Comparison of ENCODE assay signal across 30 mouse cellular contexts in genomic region chr4:129371391-129371790, GRCm38 (mm10). TPM values are rescaled to one million over a fixed set of nuclear protein-coding genes. Genes with fewer than 3 reads are reported as not detected.
DNase-seq lines count a peak whose midpoint lies in the region; ATAC-seq and TF ChIP-seq lines count a peak whose summit lies in the region.
"Had no signal": no experiment of that assay in that cellular context is flagged by ENCODE, and none has a peak within 500 bp of the region (broad histone marks: within the 10 kb centered on the region; RNA-seq: fewer than 3 reads in every experiment).

No protein-coding gene starts in this region.

- H3K4me3 ChIP-seq in intestine, postnatal 0 days (ENCODE audit: low read depth, low read length): no peak overlapping the region
- no peak overlapping the region for H3K4me3 ChIP-seq in intestine, embryonic 16.5 days (ENCODE audit: low read length)
- H3K4me3 ChIP-seq in liver, embryonic 14.5 days (ENCODE audit: insufficient read depth in 1 of 2, low read depth in 2 of 2, low read length in 2 of 2): no peak overlapping the region
- no peak overlapping the region for H3K4me3 ChIP-seq in liver, embryonic 12.5 days
- H3K4me3 ChIP-seq in E14TG2a.4 (replicated peaks; ENCODE audit: low read length): no peak overlapping the region
- H3K4me3 ChIP-seq in MEL (ENCODE audit: control insufficient read depth in 1 of 2, insufficient read depth in 1 of 2, low read depth in 2 of 2, low read length in 2 of 2): no peak overlapping the region
- H3K4me3 ChIP-seq: embryonic facial prominence, embryonic 15.5 days; forebrain, embryonic 13.5 days; heart, embryonic 10.5 days; heart, embryonic 15.5 days; hindbrain, embryonic 13.5 days; left cerebral cortex, adult 2 months; lung, embryonic 15.5 days; midbrain, embryonic 13.5 days; neural tube, embryonic 13.5 days had no signal

- H3K4me1 ChIP-seq in intestine, postnatal 0 days (replicated peaks; ENCODE audit: control insufficient read depth, insufficient read depth, low read length): 0 out of 2 replicates have a peak, but pooled peaks cover 5% of the 10 kb centered on the region
- H3K4me1 ChIP-seq in intestine, embryonic 16.5 days (ENCODE audit: control insufficient read depth, insufficient read depth, low read length): peaks cover 10% of the 10 kb centered on the region
- peaks cover 6 to 12% of the 10 kb centered on the region in 2 experiments for H3K4me1 ChIP-seq in liver, embryonic 14.5 days (replicated peaks; ENCODE audit: control insufficient read depth in 2 of 2, insufficient read depth in 2 of 2, low read length in 1 of 2)
- H3K4me1 ChIP-seq in liver, embryonic 12.5 days: peaks cover 40% of the 10 kb centered on the region
- H3K4me1 ChIP-seq in E14TG2a.4 (replicated peaks; ENCODE audit: low read depth, low read length): peaks cover 39% of the 10 kb centered on the region
- H3K4me1 ChIP-seq in MEL (ENCODE audit: control insufficient read depth in 1 of 2, insufficient read depth in 2 of 2, low read length in 2 of 2): peaks cover 0 to 7% of the 10 kb centered on the region in 2 experiments; a peak in 2 of 4 replicates
- H3K4me1 ChIP-seq: heart, embryonic 10.5 days had no signal

- intact Hi-C loops in left cerebral cortex, postnatal 10 days (cut with DNase I): no loop called here

- 0 out of 2 replicates have a peak, but pooled peaks cover 5% of the 10 kb centered on the region for H3K36me3 ChIP-seq in intestine, postnatal 0 days (ENCODE audit: control insufficient read depth, insufficient read depth)
- peaks cover 5% of the 10 kb centered on the region; the same call in 1 of the 2 replicates for H3K36me3 ChIP-seq in intestine, embryonic 16.5 days (ENCODE audit: control insufficient read depth, insufficient read depth, low read length)
- no peaks in the 10 kb centered on the region for H3K36me3 ChIP-seq in liver, embryonic 14.5 days (replicated peaks; ENCODE audit: control insufficient read depth, insufficient read depth, low read depth)
- H3K36me3 ChIP-seq in liver, embryonic 12.5 days: no peaks in the 10 kb centered on the region
- peaks cover 33% of the 10 kb centered on the region for H3K36me3 ChIP-seq in E14TG2a.4 (ENCODE audit: insufficient read depth, low read length)
- peaks cover 0 to 3% of the 10 kb centered on the region in 2 experiments; a peak in 2 of 4 replicates for H3K36me3 ChIP-seq in MEL (ENCODE audit: control insufficient read depth in 1 of 2, insufficient read depth in 2 of 2, low read length in 2 of 2)
- H3K36me3 ChIP-seq: heart, embryonic 10.5 days; heart, embryonic 15.5 days had no signal

- TF ChIP-seq EP300 in liver, embryonic 14.5 days (IDR thresholded peaks at IDR 0.05; ENCODE audit: low read depth): no peak
- no peak for TF ChIP-seq EP300 in MEL (IDR thresholded peaks at IDR 0.05; ENCODE audit: low read depth in 1 of 2, low read length in 2 of 2)

- no peaks in the 10 kb centered on the region for H3K9me3 ChIP-seq in intestine, postnatal 0 days (ENCODE audit: control insufficient read depth)
- no peaks in the 10 kb centered on the region for H3K9me3 ChIP-seq in intestine, embryonic 16.5 days (ENCODE audit: control insufficient read depth, low read length)
- H3K9me3 ChIP-seq in liver, embryonic 14.5 days (ENCODE audit: control insufficient read depth, low read length): no peaks in the 10 kb centered on the region
- H3K9me3 ChIP-seq in liver, embryonic 12.5 days (replicated peaks): no peaks in the 10 kb centered on the region
- H3K9me3 ChIP-seq in E14TG2a.4 (ENCODE audit: low read length) (no peaks in the 10 kb centered on the region), MEL (replicated peaks; ENCODE audit: insufficient read depth, low read length) (no peaks in the 10 kb centered on the region)
- H3K9me3 ChIP-seq: embryonic facial prominence, embryonic 15.5 days; forebrain, embryonic 13.5 days; heart, embryonic 10.5 days; heart, embryonic 15.5 days; hindbrain, embryonic 13.5 days; lung, embryonic 15.5 days; midbrain, embryonic 13.5 days; neural tube, embryonic 13.5 days had no signal

- no peaks in the 10 kb centered on the region for H3K79me2 ChIP-seq in MEL (ENCODE audit: control insufficient read depth, insufficient read depth, low read length, poor library complexity)

- peak; percentile 37; the same call in 1 of the 2 replicates for TF ChIP-seq CTCF in intestine, postnatal 0 days (IDR thresholded peaks at IDR 0.05; ENCODE audit: low read depth)
- peak; percentile 24; the same call in 1 of the 2 replicates for TF ChIP-seq CTCF in liver, embryonic 14.5 days (IDR thresholded peaks at IDR 0.05; ENCODE audit: low read depth)
- TF ChIP-seq CTCF in E14TG2a.4 (conservative IDR thresholded peaks at IDR 0.05; ENCODE audit: low read length) (peak; percentile 40), MEL (IDR thresholded peaks at IDR 0.05 in 2 of 3, conservative IDR thresholded peaks at IDR 0.05 in 1 of 3; ENCODE audit: control insufficient read depth in 1 of 3, insufficient read depth in 1 of 3, low read depth in 2 of 3, low read length in 3 of 3, poor library complexity in 1 of 3, severe bottlenecking in 1 of 3) (peak in 2 of 3 experiments; percentile 19 to 23; a peak in 2 of 6 replicates)

- TF ChIP-seq POLR2A in MEL (IDR thresholded peaks at IDR 0.05; ENCODE audit: control insufficient read depth in 1 of 2, insufficient read depth in 1 of 2, low read depth in 1 of 2, low read length in 2 of 2, poor library complexity in 1 of 2): no peak

- H3K27ac ChIP-seq in intestine, postnatal 0 days (ENCODE audit: low read depth, low read length): no peak overlapping the region
- H3K27ac ChIP-seq in intestine, embryonic 16.5 days (ENCODE audit: low read length): no peak overlapping the region
- H3K27ac ChIP-seq in liver, embryonic 14.5 days: no peak overlapping the region
- H3K27ac ChIP-seq in liver, embryonic 12.5 days: no peak overlapping the region
- H3K27ac ChIP-seq in MEL (ENCODE audit: control insufficient read depth, low read depth, low read length): no peak overlapping the region
- H3K27ac ChIP-seq: embryonic facial prominence, embryonic 15.5 days; forebrain, embryonic 13.5 days; heart, embryonic 10.5 days; heart, embryonic 15.5 days; hindbrain, embryonic 13.5 days; left cerebral cortex, adult 2 months; lung, embryonic 15.5 days; macrophage; midbrain, embryonic 13.5 days; neural tube, embryonic 13.5 days had no signal

- ATAC-seq in intestine, postnatal 0 days: no peak
- no peak for ATAC-seq in intestine, embryonic 16.5 days
- no peak for ATAC-seq in liver, embryonic 14.5 days (ENCODE audit: insufficient read depth)
- no peak for ATAC-seq in liver, embryonic 12.5 days
- ATAC-seq: activated CD4-positive, CD25-positive, alpha-beta regulatory T cell, adult 4 months; CD4-positive, CD25-positive, alpha-beta regulatory T cell, adult 4 months; forebrain, embryonic 13.5 days; midbrain, embryonic 13.5 days had no signal

- no peak overlapping the region for H3K9ac ChIP-seq in intestine, postnatal 0 days (ENCODE audit: low read depth, low read length)
- H3K9ac ChIP-seq in intestine, embryonic 16.5 days (ENCODE audit: low read depth, low read length): no peak overlapping the region
- no peak overlapping the region for H3K9ac ChIP-seq in liver, embryonic 14.5 days (replicated peaks)
- no peak overlapping the region for H3K9ac ChIP-seq in liver, embryonic 12.5 days
- H3K9ac ChIP-seq in MEL (ENCODE audit: control insufficient read depth, low read depth, low read length, poor library complexity, severe bottlenecking): no peak overlapping the region
- H3K9ac ChIP-seq: embryonic facial prominence, embryonic 15.5 days; forebrain, embryonic 13.5 days; heart, embryonic 15.5 days; hindbrain, embryonic 13.5 days; lung, embryonic 15.5 days; midbrain, embryonic 13.5 days; neural tube, embryonic 13.5 days had no signal

- H3K27me3 ChIP-seq in intestine, postnatal 0 days (replicated peaks; ENCODE audit: control insufficient read depth, insufficient read depth, low read length): no peaks in the 10 kb centered on the region
- H3K27me3 ChIP-seq in intestine, embryonic 16.5 days (replicated peaks; ENCODE audit: control insufficient read depth, insufficient read depth, low read length): no peaks in the 10 kb centered on the region
- no peaks in the 10 kb centered on the region for H3K27me3 ChIP-seq in liver, embryonic 14.5 days (ENCODE audit: control insufficient read depth, insufficient read depth, low read length)
- peaks cover 19% of the 10 kb centered on the region for H3K27me3 ChIP-seq in liver, embryonic 12.5 days (replicated peaks)
- H3K27me3 ChIP-seq in E14TG2a.4 (ENCODE audit: insufficient read depth, low read length) (no peaks in the 10 kb centered on the region), MEL (ENCODE audit: control insufficient read depth in 1 of 2, insufficient read depth in 2 of 2, low read length in 2 of 2) (no peaks in the 10 kb centered on the region)
- H3K27me3 ChIP-seq: embryonic facial prominence, embryonic 15.5 days; heart, embryonic 15.5 days; lung, embryonic 15.5 days; midbrain, embryonic 13.5 days had no signal

- peak; percentile 16 for TF ChIP-seq RAD21 in MEL (IDR thresholded peaks at IDR 0.05; ENCODE audit: low read depth, low read length)

- no peak overlapping the region for H3K4me2 ChIP-seq in intestine, postnatal 0 days (replicated peaks; ENCODE audit: low read depth)
- no peak overlapping the region for H3K4me2 ChIP-seq in intestine, embryonic 16.5 days (ENCODE audit: low read depth, low read length)
- H3K4me2 ChIP-seq in liver, embryonic 14.5 days (ENCODE audit: low read depth): no peak overlapping the region
- H3K4me2 ChIP-seq in liver, embryonic 12.5 days: no peak overlapping the region
- H3K4me2 ChIP-seq: embryonic facial prominence, embryonic 15.5 days; forebrain, embryonic 13.5 days; heart, embryonic 15.5 days; hindbrain, embryonic 13.5 days; lung, embryonic 15.5 days; midbrain, embryonic 13.5 days; neural tube, embryonic 13.5 days had no signal

- WGBS in intestine, postnatal 0 days: 95% methylated on average over 3 of the region's 3 CpGs
- WGBS in intestine, embryonic 16.5 days: 92% methylated on average over 3 of the region's 3 CpGs
- 80% methylated on average over 3 of the region's 3 CpGs for WGBS in liver, embryonic 14.5 days (ENCODE audit: insufficient replicate concordance)
- 80% methylated on average over 3 of the region's 3 CpGs for WGBS in liver, embryonic 12.5 days (ENCODE audit: insufficient replicate concordance)

- no peak for DNase-seq in liver, embryonic 14.5 days (ENCODE audit: low read depth in 3 of 3, low spot score in 3 of 3)
- DNase-seq in MEL (ENCODE audit: low read depth, low spot score): no peak
- DNase-seq in left cerebral cortex, postnatal 10 days (ENCODE audit: extremely low spot score in 1 of 2, low spot score in 2 of 2): no peak
- DNase-seq in cerebellum, adult 8-10 months: no peak
- DNase-seq: adrenal gland, adult 2 months; adrenal gland, postnatal 36 days; cerebellum, adult 18-20 months; cerebellum, postnatal 14 days; gastrocnemius, postnatal 14 days; heart, postnatal 36 days; kidney, adult 18-20 months; kidney, postnatal 10 days; left cerebral cortex, postnatal 4 days; right cerebral cortex, postnatal 4 days had no signal

RNA-seq across cellular contexts. Expression of gene Zbtb8a, which starts 6.5 kb away (rescaled TPM):
- polyA plus RNA-seq in intestine, postnatal 0 days (2015; fragmentation: Nextera tagmentation; extraction: Ambion mirVana): 6.8 and 7.1 TPM in 2 replicates
- 13.6 and 14.0 TPM in 2 replicates for polyA plus RNA-seq in intestine, embryonic 16.5 days (2015; fragmentation: Nextera tagmentation; extraction: Ambion mirVana)
- polyA plus RNA-seq in liver, embryonic 14.5 days (2012; rRNA removed): 1.8 and 2.1 TPM in 2 replicates
- 0.41 and 1.1 TPM in 2 replicates for polyA plus RNA-seq in liver, embryonic 14.5 days (2014; fragmentation: Nextera tagmentation; extraction: Ambion mirVana)
- 3.1 TPM in 2 replicates for polyA plus RNA-seq in liver, embryonic 12.5 days (2016; fragmentation: Nextera tagmentation; extraction: Ambion mirVana)
- total RNA-seq in MEL (2012; rRNA removed): 0.85 and 0.89 TPM in 2 replicates
- 1 to 10 TPM in 1 of 2 experiments, not detected in 1; 1.6 TPM for polyA plus RNA-seq in MEL (2012; ENCODE audit: insufficient read depth in 1 of 2, insufficient read length in 2 of 2, low read depth in 1 of 2, low replicate concordance in 2 of 2, missing spikeins in 1 of 2)
- 1 to 10 TPM; 7.6 to 8.5 TPM for total RNA-seq in left cerebral cortex, postnatal 10 days (2021)

RNA-seq across cellular contexts. Expression of gene Zbtb8os, which starts 35.9 kb away (rescaled TPM):
- polyA plus RNA-seq in intestine, postnatal 0 days (2015; fragmentation: Nextera tagmentation; extraction: Ambion mirVana): 92.9 and 94.5 TPM in 2 replicates
- polyA plus RNA-seq in intestine, embryonic 16.5 days (2015; fragmentation: Nextera tagmentation; extraction: Ambion mirVana): 64.2 and 66.9 TPM in 2 replicates
- polyA plus RNA-seq in liver, embryonic 14.5 days (2012; rRNA removed): 22.3 and 24.5 TPM in 2 replicates
- polyA plus RNA-seq in liver, embryonic 14.5 days (2014; fragmentation: Nextera tagmentation; extraction: Ambion mirVana): 33.2 and 33.8 TPM in 2 replicates
- polyA plus RNA-seq in liver, embryonic 12.5 days (2016; fragmentation: Nextera tagmentation; extraction: Ambion mirVana): 31.1 and 38.9 TPM in 2 replicates
- 16.7 and 21.7 TPM in 2 replicates for total RNA-seq in MEL (2012; rRNA removed)
- 10 to 100 TPM in 1 of 2 experiments, not detected in 1; 22.6 TPM for polyA plus RNA-seq in MEL (2012; ENCODE audit: insufficient read depth in 1 of 2, insufficient read length in 2 of 2, low read depth in 1 of 2, low replicate concordance in 2 of 2, missing spikeins in 1 of 2)
- total RNA-seq in left cerebral cortex, postnatal 10 days (2021): 10 to 100 TPM; 18.9 to 24.7 TPM

RNA-seq across cellular contexts. Expression of gene Rbbp4, which starts 36.2 kb away (rescaled TPM):
- 159 and 175 TPM in 2 replicates for polyA plus RNA-seq in intestine, postnatal 0 days (2015; fragmentation: Nextera tagmentation; extraction: Ambion mirVana)
- polyA plus RNA-seq in intestine, embryonic 16.5 days (2015; fragmentation: Nextera tagmentation; extraction: Ambion mirVana): 271 and 297 TPM in 2 replicates
- polyA plus RNA-seq in liver, embryonic 14.5 days (2012; rRNA removed): 45.8 and 60.8 TPM in 2 replicates
- polyA plus RNA-seq in liver, embryonic 14.5 days (2014; fragmentation: Nextera tagmentation; extraction: Ambion mirVana): 241 and 248 TPM in 2 replicates
- polyA plus RNA-seq in liver, embryonic 12.5 days (2016; fragmentation: Nextera tagmentation; extraction: Ambion mirVana): 292 and 306 TPM in 2 replicates
- total RNA-seq in MEL (2012; rRNA removed): 50.9 and 53.9 TPM in 2 replicates
- 100 to 1,000 TPM in 1 of 2 experiments, not detected in 1; 127 TPM for polyA plus RNA-seq in MEL (2012; ENCODE audit: insufficient read depth in 1 of 2, insufficient read length in 2 of 2, low read depth in 1 of 2, low replicate concordance in 2 of 2, missing spikeins in 1 of 2)
- 100 to 1,000 TPM; 124 to 134 TPM for total RNA-seq in left cerebral cortex, postnatal 10 days (2021)
